Mouse (Mus musculus) heart, embryonic 12.5 days (tissue): ENCODE data around the gene Saysd1. TPM values are rescaled to one million over a fixed set of nuclear protein-coding genes. Genes with fewer than 3 reads are reported as not detected.

Source experiments
- ATAC-seq: fragments of 200-750 bp; cut with Nextera tagmentation; 2 replicates; pipeline ENCODE4 v1.8.0; 2017; ENCODE audit warnings: moderate TSS enrichment, moderate library complexity; ENCODE audit not compliant: insufficient number of reproducible peaks, low FRiP score
- H3K27ac ChIP-seq: fragments of 300-500 bp; sonication (generic); 2 replicates; pipeline ENCODE4 v1.5.1; 2016; ENCODE audit warnings: mild to moderate bottlenecking, moderate library complexity; ENCODE audit not compliant: poor library complexity, severe bottlenecking
- H3K27me3 ChIP-seq: fragments of 300-500 bp; sonication (generic); replicated peaks from 2 replicates; pipeline ENCODE4 v1.6.1; 2016; ENCODE audit warnings: mild to moderate bottlenecking, moderate library complexity
- H3K36me3 ChIP-seq: fragments of 300-500 bp; sonication (generic); 2 replicates; pipeline ENCODE4 v1.6.1; 2016; ENCODE audit warnings: mild to moderate bottlenecking, moderate library complexity
- H3K4me1 ChIP-seq: fragments of 300-500 bp; sonication (generic); replicated peaks from 2 replicates; pipeline ENCODE4 v1.6.1; 2016; ENCODE audit warnings: mild to moderate bottlenecking
- H3K4me2 ChIP-seq: fragments of 300-500 bp; sonication (generic); 2 replicates; pipeline ENCODE4 v1.6.1; 2016; ENCODE audit warnings: mild to moderate bottlenecking, moderate library complexity
- H3K4me3 ChIP-seq: fragments of 300-500 bp; sonication (generic); 2 replicates; pipeline ENCODE4 v1.5.1; 2016; ENCODE audit warnings: mild to moderate bottlenecking
- H3K9ac ChIP-seq: fragments of 300-500 bp; sonication (generic); 2 replicates; pipeline ENCODE4 v1.6.1; 2016; ENCODE audit warnings: mild to moderate bottlenecking, moderate library complexity
- H3K9me3 ChIP-seq: fragments of 300-500 bp; sonication (generic); replicated peaks from 2 replicates; pipeline ENCODE4 v1.6.1; 2016; ENCODE audit warnings: mild to moderate bottlenecking, moderate library complexity
- WGBS: fragments of 180-500 bp; shearing (Covaris S2); methylation state at CpG from one replicate; pipeline ENCODE4 v1.1.7; 2016; 5-methylcytosine and 5-hydroxymethylcytosine counted together
- polyA plus RNA-seq: library from polyadenylated mRNA; unstranded; fragments of >200 nt; fragmentation: Nextera tagmentation; extraction: Ambion mirVana; gene quantifications from 2 replicates; pipeline ENCODE4 v1.2.1, GENCODE M21; 2016

Saysd1 gene
- polyA plus RNA-seq: 7.3 and 7.9 TPM in 2 replicates

DNA sequence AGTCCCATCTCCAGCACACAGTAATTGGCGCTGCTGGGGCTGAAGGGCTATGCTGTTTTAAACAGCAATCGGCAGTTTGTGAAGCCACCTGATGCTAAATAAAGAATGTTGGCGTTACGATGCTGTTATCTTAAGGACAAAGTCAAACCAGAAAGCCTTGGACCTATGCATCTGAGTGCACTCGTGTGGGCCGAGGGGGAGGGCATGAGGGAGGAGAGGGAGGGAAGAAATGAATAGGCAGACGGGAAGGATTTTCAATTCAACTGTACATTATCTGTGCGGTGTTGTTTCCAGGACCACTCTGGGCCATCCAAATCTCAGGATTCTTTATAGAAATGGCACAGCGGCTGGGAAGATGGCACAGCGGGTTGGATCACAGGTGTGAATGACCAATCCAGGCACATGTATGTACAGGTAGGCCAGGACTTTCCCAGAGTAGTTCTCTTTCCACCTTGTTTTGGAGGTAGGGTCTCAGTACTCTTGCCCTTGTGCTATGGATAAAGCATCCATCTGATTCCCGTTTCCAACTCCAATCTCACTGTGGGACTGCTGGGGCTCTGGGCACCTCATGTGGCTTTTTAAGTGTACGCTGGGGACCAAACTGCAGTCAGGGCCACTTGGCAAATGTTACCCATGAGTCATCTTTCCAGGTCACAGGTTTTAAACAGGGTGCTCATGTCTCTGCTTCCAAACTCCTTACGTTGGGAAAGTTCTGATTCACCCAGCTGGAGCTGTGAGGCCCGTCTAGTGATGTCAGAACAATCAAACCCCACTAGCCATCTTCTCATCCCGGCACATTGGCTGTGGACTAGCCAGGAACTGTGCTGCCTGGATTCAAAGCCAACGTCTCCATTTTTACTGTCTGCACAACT, at the start of gene Saysd1:
Gene Saysd1, minus strand, starts transcription at position 51 of the 872 bp plus-strand sequence.
- no peak for ATAC-seq
- H3K4me1 ChIP-seq: peaks cover 5% of the 10 kb centered on the region; the same call in 1 of the 2 replicates
- no peak within 1 kb of the TSS for H3K4me2 ChIP-seq
- no peaks in the 10 kb centered on the region for H3K27me3 ChIP-seq
- H3K9me3 ChIP-seq: no peaks in the 10 kb centered on the region
- H3K27ac ChIP-seq: no peak within 1 kb of the TSS
- WGBS: 71% methylated on average over 16 of the region's 16 CpGs
- no peak within 1 kb of the TSS for H3K4me3 ChIP-seq
- H3K9ac ChIP-seq: no peak within 1 kb of the TSS
- H3K36me3 ChIP-seq: peaks cover 17% of the 10 kb centered on the region

DNA sequence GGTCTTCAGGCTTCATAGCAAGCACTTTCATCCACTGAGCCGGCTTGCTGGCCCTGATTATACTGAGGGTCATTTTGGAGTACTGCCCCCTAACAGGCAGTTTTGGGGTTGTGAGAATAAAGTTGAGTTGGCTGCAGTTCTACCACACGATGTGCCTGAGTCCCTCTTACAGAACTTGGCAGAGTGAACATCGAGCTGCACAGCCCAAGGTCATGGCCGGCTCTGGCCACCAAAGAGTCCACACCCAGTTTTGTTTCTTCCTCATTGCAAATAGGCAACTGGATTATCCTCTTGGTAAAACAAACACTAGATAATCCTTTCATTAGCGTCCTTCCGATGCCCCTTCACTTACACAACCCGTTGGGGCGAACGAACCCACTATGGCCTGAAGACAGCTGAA, 47.1 kb upstream of the Saysd1 start:
- Histone ChIP-seq H3K27me3 (no peaks in the 10 kb centered on the region), H3K4me1 (peaks cover 9% of the 10 kb centered on the region)

DNA sequence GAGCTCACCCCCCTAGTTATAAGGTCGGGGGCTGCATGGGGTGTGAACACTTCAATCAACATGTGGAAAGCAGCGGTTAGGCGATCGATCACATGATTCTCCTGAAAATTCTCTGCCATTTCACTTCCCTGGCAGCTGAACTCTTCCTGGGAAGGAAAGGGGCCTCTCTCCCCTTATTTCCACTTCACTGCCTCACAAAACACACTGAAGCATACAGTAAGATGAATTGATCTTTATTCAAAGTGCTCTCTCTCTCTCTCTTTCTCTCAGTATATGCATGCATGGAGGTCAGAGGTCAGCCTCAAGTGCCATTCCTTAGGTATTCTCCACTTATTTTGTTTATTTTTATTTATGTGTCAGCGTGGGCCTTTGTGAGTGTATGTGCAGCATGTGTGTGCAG, 45.4 kb upstream of the Saysd1 start:
- Histone ChIP-seq H3K27ac (no peak overlapping the region), H3K4me2 (no peak overlapping the region), H3K27me3 (no peaks in the 10 kb centered on the region), H3K36me3 (no peaks in the 10 kb centered on the region), H3K4me1 (peaks cover 26% of the 10 kb centered on the region), H3K4me3 (no peak overlapping the region), H3K9me3 (no peaks in the 10 kb centered on the region), H3K9ac (no peak overlapping the region)
- WGBS: 75% methylated on average over 5 of the region's 5 CpGs
- ATAC-seq: no peak

More for the DNA sequence above, 47.1 kb upstream of the Saysd1 start:
- Histone ChIP-seq H3K36me3 (no peaks in the 10 kb centered on the region), H3K4me2 (no peak overlapping the region), H3K9me3 (no peaks in the 10 kb centered on the region), H3K27ac (no peak overlapping the region), H3K4me3 (no peak overlapping the region), H3K9ac (no peak overlapping the region)
- WGBS: 76% methylated on average over 9 of the region's 9 CpGs
- no peak for ATAC-seq

DNA sequence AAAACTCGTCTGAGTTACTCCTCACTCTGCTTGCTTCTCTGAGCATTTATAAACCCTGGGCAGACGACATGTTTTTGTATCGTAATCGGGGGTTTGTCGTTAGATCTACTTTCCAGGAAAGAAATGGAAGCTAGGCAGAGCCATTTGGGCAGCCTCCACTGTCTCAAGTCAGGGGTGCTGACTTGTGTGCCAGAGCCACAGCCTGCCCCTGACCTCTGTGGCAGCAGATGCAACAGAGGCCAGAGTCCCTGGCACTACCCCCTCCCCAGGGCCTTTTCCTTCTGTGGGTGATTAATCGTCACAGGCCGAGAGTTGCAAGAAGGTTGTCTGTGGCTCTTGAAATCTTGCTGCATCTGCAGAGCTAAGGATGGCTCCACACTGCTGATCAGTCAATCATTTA, 44.3 kb upstream of the Saysd1 start:
- Histone ChIP-seq H3K4me3 (no peak overlapping the region), H3K27ac (no peak overlapping the region), H3K36me3 (no peaks in the 10 kb centered on the region), H3K9ac (no peak overlapping the region), H3K4me1 (peaks cover 31% of the 10 kb centered on the region), H3K4me2 (no peak overlapping the region), H3K27me3 (no peaks in the 10 kb centered on the region), H3K9me3 (no peaks in the 10 kb centered on the region)
- ATAC-seq: no peak
- 73% methylated on average over 7 of the region's 7 CpGs for WGBS

GRCm38 (mm10) chr14:20181466-20181921, 43.2 kb upstream of the Saysd1 start, which contains the start of gene Kcnk5:
TSS of gene Kcnk5 (minus strand) at chr14:20181809.
- ATAC-seq: peak; percentile 91
- under 1% methylated on average over 36 of the region's 36 CpGs for WGBS
- no peak within 1 kb of the TSS for H3K27ac ChIP-seq

GRCm38 (mm10) chr14:20180751-20181162, 42.4 kb upstream of the Saysd1 start:
- peak overlapping the region; percentile 62 for H3K9ac ChIP-seq
- WGBS: 0% methylated on average over 24 of the region's 24 CpGs
- no peaks in the 10 kb centered on the region for H3K9me3 ChIP-seq
- no peaks in the 10 kb centered on the region for H3K36me3 ChIP-seq
- peak overlapping the region; percentile 59 for H3K4me3 ChIP-seq
- 0 out of 2 replicates have a peak, but pooled peaks have one; percentile 9 for ATAC-seq
- H3K4me2 ChIP-seq: peak overlapping the region; percentile 97
- H3K27ac ChIP-seq: no peak overlapping the region
- H3K4me1 ChIP-seq: peaks cover 32% of the 10 kb centered on the region
- no peaks in the 10 kb centered on the region for H3K27me3 ChIP-seq

More at GRCm38 (mm10) chr14:20181466-20181921, 43.2 kb upstream of the Saysd1 start, which contains the start of gene Kcnk5:
- peak within 1 kb of the TSS; percentile 59 for H3K4me3 ChIP-seq
- peak within 1 kb of the TSS; percentile 62 for H3K9ac ChIP-seq
- no peaks in the 10 kb centered on the region for H3K9me3 ChIP-seq
- peak within 1 kb of the TSS; percentile 97 for H3K4me2 ChIP-seq
- H3K27me3 ChIP-seq: no peaks in the 10 kb centered on the region
- peaks cover 32% of the 10 kb centered on the region for H3K4me1 ChIP-seq
- H3K36me3 ChIP-seq: no peaks in the 10 kb centered on the region

DNA sequence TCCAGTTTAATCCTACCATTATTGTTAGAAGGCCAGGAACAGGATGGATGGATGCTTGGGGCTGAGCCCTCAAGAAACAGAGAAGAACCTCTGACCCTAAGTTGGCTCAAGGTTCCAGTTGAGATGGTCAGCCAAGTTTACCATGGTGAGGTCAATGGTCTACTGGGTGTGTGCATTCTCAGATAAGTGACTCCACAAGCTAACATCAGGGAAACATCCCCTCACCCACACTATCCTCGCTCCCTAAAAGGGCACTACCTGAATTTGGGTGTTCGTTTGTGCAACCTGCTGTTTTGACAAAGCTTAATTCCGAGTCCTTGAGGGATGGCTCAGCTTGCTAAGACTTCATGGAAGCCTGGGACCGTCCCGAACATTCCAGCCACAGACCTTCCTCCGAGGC, 42.0 kb upstream of the Saysd1 start:
- peaks cover 32% of the 10 kb centered on the region for H3K4me1 ChIP-seq
- H3K9ac ChIP-seq: peak overlapping the region; percentile 62
- no peaks in the 10 kb centered on the region for H3K36me3 ChIP-seq
- 9% methylated on average over 6 of the region's 6 CpGs for whole genome bisulfite sequencing
- ATAC-seq: no peak
- peak overlapping the region; percentile 97 for H3K4me2 ChIP-seq
- H3K27me3 ChIP-seq: no peaks in the 10 kb centered on the region
- H3K27ac ChIP-seq: no peak overlapping the region
- H3K9me3 ChIP-seq: no peaks in the 10 kb centered on the region
- peak overlapping the region; percentile 59 for H3K4me3 ChIP-seq

DNA sequence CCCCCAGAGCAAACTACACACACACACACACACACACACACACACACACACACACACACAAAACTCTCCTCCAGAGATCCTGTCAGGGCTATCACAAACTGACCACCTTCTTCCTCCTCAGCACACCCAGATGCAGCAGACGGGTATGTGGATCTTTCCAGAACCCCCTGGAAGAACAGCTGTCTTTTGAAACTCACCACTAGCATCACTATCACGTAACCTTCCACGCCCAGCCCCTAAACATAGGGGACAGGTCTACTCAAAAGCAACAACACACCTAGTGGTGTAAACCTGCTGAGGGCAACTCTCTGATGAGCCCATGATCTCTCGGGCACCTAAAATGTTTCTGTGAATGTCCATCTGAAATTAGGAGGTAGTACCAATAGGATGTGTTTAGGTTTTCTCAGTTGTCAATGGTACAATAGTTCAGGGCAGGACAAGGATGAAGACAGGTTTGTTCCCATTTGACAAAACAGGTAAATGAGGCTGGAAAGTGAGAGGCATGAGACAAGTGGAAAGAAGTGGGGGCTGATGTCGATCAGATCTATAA, 41.5 kb upstream of the Saysd1 start:
- ATAC-seq: no peak
- Histone ChIP-seq H3K4me1 (peaks cover 32% of the 10 kb centered on the region), H3K4me3 (no peak overlapping the region), H3K27me3 (no peaks in the 10 kb centered on the region), H3K9ac (no peak overlapping the region), H3K9me3 (no peaks in the 10 kb centered on the region), H3K27ac (no peak overlapping the region), H3K4me2 (peak overlapping the region; percentile 97), H3K36me3 (no peaks in the 10 kb centered on the region)
- 70% methylated on average over 5 of the region's 5 CpGs for WGBS

DNA sequence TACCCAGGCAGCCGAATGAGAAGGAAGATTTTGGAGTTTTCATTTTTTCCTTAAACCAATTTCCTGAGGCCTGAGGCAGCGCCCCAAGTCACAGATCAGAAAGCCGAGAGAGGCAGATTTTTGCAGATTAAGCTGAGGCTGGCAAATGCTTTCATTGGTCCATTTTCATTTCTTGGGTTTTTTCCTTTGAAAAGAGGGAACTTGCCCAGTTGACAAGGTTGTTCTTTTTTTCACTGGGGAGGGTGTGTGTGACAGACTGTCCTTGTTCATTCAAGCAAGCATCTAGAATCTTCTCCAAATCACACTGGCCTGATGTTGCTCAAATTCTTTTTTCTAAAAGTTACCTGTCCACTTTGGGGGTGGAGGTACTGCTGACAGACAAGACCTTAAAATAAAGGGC, 40.7 kb upstream of the Saysd1 start:
- H3K36me3 ChIP-seq: no peaks in the 10 kb centered on the region
- no peak overlapping the region for H3K27ac ChIP-seq
- H3K4me1 ChIP-seq: peaks cover 32% of the 10 kb centered on the region
- no peak overlapping the region for H3K9ac ChIP-seq
- H3K4me3 ChIP-seq: no peak overlapping the region
- peak overlapping the region; percentile 97 for H3K4me2 ChIP-seq
- H3K9me3 ChIP-seq: no peaks in the 10 kb centered on the region
- 58% methylated on average over 3 of the region's 3 CpGs for WGBS
- no peaks in the 10 kb centered on the region for H3K27me3 ChIP-seq
- no peak for ATAC-seq

DNA sequence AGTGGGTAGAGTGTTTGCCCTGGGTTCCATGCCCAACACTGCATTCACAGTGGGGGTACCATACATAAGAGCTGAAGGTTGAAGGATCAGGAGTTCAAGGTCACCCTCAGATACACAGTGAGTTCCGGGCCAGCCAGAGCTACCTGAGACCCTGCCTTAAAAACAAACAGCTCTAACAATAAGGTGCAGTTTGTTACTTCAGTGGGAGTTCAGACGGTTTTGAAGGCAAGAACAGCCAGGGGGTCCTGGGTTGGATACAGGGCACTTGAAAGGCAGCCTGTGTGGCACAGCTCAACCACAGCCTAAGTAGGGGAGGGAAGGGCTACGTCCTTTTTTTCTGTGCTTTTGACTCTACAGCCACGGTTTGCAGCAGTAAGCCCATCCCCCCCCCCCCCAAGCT, 40.3 kb upstream of the Saysd1 start:
- Histone ChIP-seq H3K36me3 (no peaks in the 10 kb centered on the region), H3K27me3 (no peaks in the 10 kb centered on the region), H3K4me1 (peaks cover 34% of the 10 kb centered on the region), H3K4me3 (no peak overlapping the region), H3K27ac (no peak overlapping the region), H3K9me3 (no peaks in the 10 kb centered on the region), H3K4me2 (no peak overlapping the region; the same call in 1 of the 2 replicates), H3K9ac (no peak overlapping the region)
- no peak for ATAC-seq
- WGBS: 29% methylated on average over 4 of the region's 4 CpGs

GRCm38 (mm10) chr14:20177494-20178123, 39.3 kb upstream of the Saysd1 start:
- Histone ChIP-seq H3K4me1 (peaks cover 44% of the 10 kb centered on the region), H3K9me3 (no peaks in the 10 kb centered on the region), H3K4me2 (no peak overlapping the region), H3K36me3 (no peaks in the 10 kb centered on the region), H3K27ac (no peak overlapping the region), H3K9ac (no peak overlapping the region), H3K4me3 (no peak overlapping the region), H3K27me3 (no peaks in the 10 kb centered on the region)
- WGBS: 77% methylated on average over 9 of the region's 9 CpGs
- ATAC-seq: no peak
